Mouse (Mus musculus) heart, postnatal 10 days (tissue): ENCODE measurements around the gene Kctd7. TPM values are rescaled to one million over a fixed set of nuclear protein-coding genes. Genes with fewer than 3 reads are reported as not detected.

Experiments
- DNase-seq, 2 experiments: peaks; one replicate each; pipeline ENCODE4 v3.0.0; 2021
- intact Hi-C: fragments of 180-260 bp; cut with DNase I; formaldehyde crosslinking; loops from one replicate; pipeline ENCODE4 v1.15.1; 2025
- total RNA-seq, 2 experiments: library from RNA; stranded (reverse); gene quantifications; 2 replicates each; pipeline ENCODE4 v1.2.3; 2021

Kctd7 gene
- total RNA-seq = 1 to 10 TPM; 2.5 to 3.9 TPM

- intact Hi-C loops = no loop called here
These were observed at the start of gene Kctd7 for GRCm38 (mm10) chr5:130144334-130145312. Gene Kctd7 (plus strand): TSS chr5:130144861.

DNA sequence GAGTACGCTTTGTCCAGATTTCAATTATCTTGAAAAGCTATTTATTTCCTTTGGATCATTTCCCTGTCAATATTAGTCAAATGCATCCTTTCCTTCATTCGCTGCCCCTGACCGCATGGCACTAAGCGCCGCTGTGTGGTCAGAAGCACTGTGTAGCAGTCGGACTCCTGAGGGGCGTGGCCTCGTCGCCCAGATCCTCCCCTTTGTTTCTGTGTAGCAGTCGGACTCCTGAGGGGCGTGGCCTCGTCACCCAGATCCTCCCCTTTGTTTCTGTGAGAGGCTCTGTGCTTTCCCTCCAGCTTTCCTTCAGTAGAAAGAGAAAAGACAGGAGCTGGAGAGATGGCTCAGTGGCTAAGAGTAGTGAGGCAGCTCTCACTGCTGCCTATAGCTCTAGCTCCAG, 47.9 kb upstream of the Kctd7 start:
- intact Hi-C loops = no loop called here
- DNase-seq = no peak

More at GRCm38 (mm10) chr5:130144334-130145312, at the start of gene Kctd7:
- DNase-seq = peak; percentile 98 to 99

DNA sequence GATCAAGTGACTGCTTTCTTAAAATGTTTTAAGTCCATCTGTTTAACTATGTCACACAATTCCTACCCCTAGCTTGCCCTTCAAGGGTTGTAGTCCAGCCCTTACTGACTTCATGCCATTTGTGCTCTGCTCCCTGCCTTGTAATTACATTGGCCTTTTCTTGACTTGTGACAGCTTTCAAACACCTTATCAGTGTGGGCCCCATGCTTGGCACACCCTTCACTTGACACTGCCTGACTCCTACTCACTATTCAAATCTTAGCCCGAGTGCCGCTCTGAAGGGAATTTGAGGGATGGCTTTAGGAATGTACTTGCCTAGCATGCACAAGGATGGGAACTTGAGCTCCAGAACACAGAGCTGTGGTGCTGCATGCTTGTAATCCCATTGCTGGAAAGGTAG, 46.8 kb upstream of the Kctd7 start:
- DNase-seq = no peak
- intact Hi-C loops = no loop called here

GRCm38 (mm10) chr5:130101724-130102123, 42.9 kb upstream of the Kctd7 start:
- intact Hi-C loops = no loop called here
- no peak for DNase-seq

- DNase-seq = no peak
- intact Hi-C loops = no loop called here
These were observed 35.3 kb upstream of the Kctd7 start for GRCm38 (mm10) chr5:130109348-130109747.

DNA sequence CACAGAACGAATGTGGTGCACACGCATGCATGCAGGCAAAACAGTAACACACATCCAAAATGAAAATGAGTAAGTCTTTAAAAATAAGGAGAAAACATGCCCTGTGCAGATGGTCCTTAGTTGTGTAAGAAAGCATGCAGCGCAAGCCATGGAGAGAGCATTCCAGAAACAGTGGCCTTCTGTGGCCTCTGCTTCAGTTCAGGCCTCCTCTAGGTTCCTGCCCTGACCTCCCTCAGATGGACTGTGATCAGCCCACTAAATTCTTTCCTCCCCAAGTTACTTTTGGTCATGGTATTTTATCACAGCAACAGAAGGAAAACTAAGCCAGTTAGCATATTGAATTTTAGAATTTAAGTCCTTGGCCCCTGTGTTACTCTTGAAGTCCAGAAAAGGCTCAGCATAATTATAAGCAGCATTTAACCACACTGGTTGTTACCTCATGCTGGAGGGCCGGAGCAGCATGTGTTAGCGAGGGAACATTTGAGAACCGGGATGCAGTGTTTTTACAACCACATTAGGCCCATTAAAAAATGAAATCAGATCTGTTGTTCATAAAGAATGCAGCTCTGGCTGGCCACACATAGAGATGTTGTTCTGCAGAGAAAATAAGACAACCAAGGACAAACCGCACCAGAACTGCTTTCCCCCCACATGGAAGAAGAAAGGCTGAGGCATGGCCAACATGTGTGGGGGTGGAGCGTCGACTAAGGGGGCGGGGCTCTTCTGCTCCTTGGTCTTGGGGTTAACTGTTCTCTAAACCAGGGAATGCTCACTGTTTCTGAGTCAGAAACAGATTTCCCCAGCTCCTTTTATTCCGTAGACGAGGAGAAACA, 33.8 kb upstream of the Kctd7 start:
- intact Hi-C loops = no loop called here
- DNase-seq = no peak

GRCm38 (mm10) chr5:130112653-130113052, 32.0 kb upstream of the Kctd7 start:
- intact Hi-C loops = no loop called here
- no peak for DNase-seq

DNA sequence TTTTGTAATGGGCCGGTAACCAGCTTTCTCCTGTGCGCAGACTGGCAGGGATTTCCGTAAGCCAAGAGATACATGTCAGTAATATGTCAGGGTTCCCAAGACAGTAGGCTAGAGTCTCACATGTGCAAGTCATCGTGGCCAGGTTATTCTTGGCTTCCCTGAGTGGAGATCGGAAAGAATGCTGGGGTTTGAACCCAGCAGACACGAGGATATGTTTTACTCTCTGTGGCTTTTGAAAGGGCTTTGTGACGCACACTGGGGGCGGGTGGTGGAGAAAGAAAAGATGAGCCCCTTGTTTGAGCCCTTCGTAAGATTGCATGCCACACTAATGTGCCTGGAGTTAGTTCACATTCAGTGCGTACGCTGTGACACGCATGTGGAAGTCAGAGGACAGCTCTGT, 28.5 kb upstream of the Kctd7 start:
- DNase-seq = no peak
- intact Hi-C loops = loop anchor here (5.0 kb wide), 1 partner anchor 34 kb away; no protein-coding TSS in a partner anchor

- DNase-seq = no peak
- intact Hi-C loops = loop anchor here (5.0 kb wide), 1 partner anchor 35 kb away; no protein-coding TSS in a partner anchor
These were observed 27.8 kb upstream of the Kctd7 start for GRCm38 (mm10) chr5:130116857-130117256.

GRCm38 (mm10) chr5:130117932-130118331, 26.7 kb upstream of the Kctd7 start:
- intact Hi-C loops = loop anchor here (5.0 kb wide), 1 partner anchor 36 kb away; no protein-coding TSS in a partner anchor
- DNase-seq = no peak

DNA sequence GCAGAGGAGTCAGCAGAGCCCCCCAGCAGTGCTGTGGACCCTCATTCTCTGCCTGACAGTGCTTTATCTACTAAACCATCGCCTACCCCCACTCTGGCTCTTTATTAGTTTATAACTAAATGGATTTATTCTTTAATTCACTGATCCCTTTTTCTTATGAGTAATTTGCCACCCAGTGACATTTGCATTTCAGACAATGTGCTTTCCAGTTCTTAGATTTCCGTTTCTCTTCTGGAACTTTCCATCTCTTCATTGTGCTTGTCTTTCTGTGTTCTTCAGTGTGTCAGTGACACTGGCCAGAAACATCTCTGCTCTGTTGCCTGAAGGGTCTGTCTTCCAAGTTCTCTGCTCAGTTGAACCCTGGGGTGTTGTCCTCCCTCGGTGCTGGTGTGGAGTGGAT, 25.4 kb upstream of the Kctd7 start:
- intact Hi-C loops = loop anchor here (5.0 kb wide), 1 partner anchor 37 kb away; no protein-coding TSS in a partner anchor
- no peak for DNase-seq

GRCm38 (mm10) chr5:130120070-130120736, 24.5 kb upstream of the Kctd7 start:
- no peak for DNase-seq
- intact Hi-C loops = no loop called here

- intact Hi-C loops = no loop called here
- peak; percentile 63 to 71 for DNase-seq
These were observed 23.8 kb upstream of the Kctd7 start for GRCm38 (mm10) chr5:130120904-130121303.

GRCm38 (mm10) chr5:130122355-130122754, 22.3 kb upstream of the Kctd7 start:
- intact Hi-C loops = no loop called here
- DNase-seq = no peak

- DNase-seq = peak; percentile 34 to 41
- intact Hi-C loops = no loop called here
These were observed 20.4 kb upstream of the Kctd7 start for GRCm38 (mm10) chr5:130124271-130124670.

- DNase-seq = no peak
- intact Hi-C loops = no loop called here
These were observed 15.8 kb upstream of the Kctd7 start for GRCm38 (mm10) chr5:130128686-130129523.

GRCm38 (mm10) chr5:130129524-130129793, 15.2 kb upstream of the Kctd7 start:
- DNase-seq = no peak
- intact Hi-C loops = no loop called here

DNA sequence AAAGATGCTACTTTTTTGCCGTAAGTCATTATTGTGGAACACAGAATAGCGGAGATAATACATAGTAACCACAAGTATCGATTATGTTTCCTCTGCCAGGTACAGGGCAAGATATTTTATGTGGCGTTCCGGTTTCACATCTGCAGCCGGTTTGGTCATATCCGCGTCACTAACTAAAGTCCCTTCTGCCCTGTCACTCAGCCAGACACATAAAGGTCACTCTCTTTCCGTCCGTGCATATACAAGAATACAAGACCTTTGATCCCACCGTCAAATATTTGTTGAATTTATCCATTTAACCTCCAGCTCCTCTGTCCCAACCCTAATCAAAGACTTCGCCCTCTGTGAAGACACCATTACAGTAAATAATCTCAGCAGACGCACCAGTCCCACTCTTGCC, 8.1 kb upstream of the Kctd7 start:
- intact Hi-C loops = no loop called here
- no peak for DNase-seq

- intact Hi-C loops = loop anchor here (1.0 kb wide), 2 partner anchors 95 to 116 kb away; no protein-coding TSS in a partner anchor
- DNase-seq = peak; percentile 84 to 91
These were observed 5.3 kb upstream of the Kctd7 start for GRCm38 (mm10) chr5:130139393-130139792.

DNA sequence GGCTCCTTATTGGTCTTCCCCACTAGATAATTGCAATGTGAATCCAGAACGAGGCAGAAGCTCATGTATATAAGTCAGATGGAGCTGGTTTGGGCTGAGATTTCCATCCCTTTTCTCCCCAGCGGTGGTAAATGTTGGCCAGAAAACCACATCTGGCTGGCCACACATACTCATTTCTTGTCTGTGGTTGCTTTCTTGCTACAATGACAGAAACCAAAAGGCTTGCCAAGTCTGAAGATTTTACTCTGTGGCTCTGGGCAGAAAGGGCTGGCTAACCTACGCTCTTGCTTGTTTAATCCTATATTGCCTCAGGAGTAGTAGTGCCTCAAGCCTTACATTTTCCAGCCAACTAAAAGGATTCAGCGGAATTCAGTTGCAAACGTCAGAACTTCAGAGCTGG, 3.5 kb upstream of the Kctd7 start:
- intact Hi-C loops = no loop called here
- no peak for DNase-seq
